In genomic region chr8:70843214-70843773, GRCm38 (mm10) we compare ENCODE assay signal across 21 mouse cellular contexts. TPM values are rescaled to one million over a fixed set of nuclear protein-coding genes. Genes with fewer than 3 reads are reported as not detected.
DNase-seq lines count a peak whose midpoint lies in the region; ATAC-seq and TF ChIP-seq lines count a peak whose summit lies in the region.
"Had no signal": no experiment of that assay in that cellular context is flagged by ENCODE, and none has a peak within 500 bp of the region (broad histone marks: within the 10 kb centered on the region; RNA-seq: fewer than 3 reads in every experiment).

No protein-coding gene starts in this region.

- H3K4me1 ChIP-seq in heart, embryonic 11.5 days (ENCODE audit: control insufficient read depth, insufficient read depth, low read length), result peaks cover 4% of the 10 kb centered on the region
- 0 out of 2 replicates have a peak, but pooled peaks cover 6% of the 10 kb centered on the region for H3K4me1 ChIP-seq in hindbrain, postnatal 0 days (ENCODE audit: insufficient read depth, low read length)

- peak; percentile 9; the same call in 1 of the 2 replicates for ATAC-seq in heart, embryonic 11.5 days (replicated peaks; ENCODE audit: insufficient number of reproducible peaks, low FRiP score, low TSS enrichment)
- peak; percentile 18 for ATAC-seq in megakaryocyte-erythroid progenitor cell, adult 5-6 weeks (replicated peaks; ENCODE audit: low FRiP score, low TSS enrichment, poor library complexity, severe bottlenecking)
- no peak for ATAC-seq in hindbrain, postnatal 0 days

- DNase-seq in heart, postnatal 36 days, result no peak
- peak; percentile 87 for DNase-seq in c-Kit-negative CD71-positive TER-119-positive erythroid progenitor cells, embryonic 14.5 days (ENCODE audit: low read depth, low spot score)
- peak; percentile 87 for DNase-seq in liver
- DNase-seq in ovary, postnatal 14 days (ENCODE audit: low spot score), result no peak
- DNase-seq in kidney, postnatal 4 days, result no peak
- no peak for DNase-seq in hindbrain, postnatal 0 days (ENCODE audit: low spot score)
- DNase-seq: adrenal gland, postnatal 25 days; cerebellum, postnatal 14 days; gastrocnemius, postnatal 14 days; kidney, adult 11 months; kidney, postnatal 14 days; lung, postnatal 14 days; thymus, adult 18-20 months had no signal

- H3K4me2 ChIP-seq in heart, embryonic 11.5 days, result peak overlapping the region; percentile 49
- H3K4me2 ChIP-seq in hindbrain, postnatal 0 days (ENCODE audit: low read depth, low read length), result no peak overlapping the region
- H3K4me2 ChIP-seq: heart, embryonic 15.5 days; hindbrain, embryonic 12.5 days; limb, embryonic 12.5 days; midbrain, embryonic 12.5 days had no signal

- H3K9me3 ChIP-seq in heart, embryonic 11.5 days (replicated peaks; ENCODE audit: control insufficient read depth, low read length), result no peaks in the 10 kb centered on the region
- no peaks in the 10 kb centered on the region for H3K9me3 ChIP-seq in hindbrain, postnatal 0 days (ENCODE audit: low read length)
- H3K9me3 ChIP-seq: heart, embryonic 15.5 days; hindbrain, embryonic 12.5 days; limb, embryonic 12.5 days; midbrain, embryonic 12.5 days had no signal

- H3K4me3 ChIP-seq in heart, embryonic 11.5 days (ENCODE audit: low read depth, low read length), result no peak overlapping the region
- no peak overlapping the region for H3K4me3 ChIP-seq in hindbrain, postnatal 0 days (ENCODE audit: low read length)
- H3K4me3 ChIP-seq: heart, embryonic 15.5 days; hindbrain, embryonic 12.5 days; limb, embryonic 12.5 days; midbrain, embryonic 12.5 days; myocyte had no signal

- peak overlapping the region; percentile 76 for H3K27ac ChIP-seq in heart, embryonic 11.5 days (ENCODE audit: low read depth, low read length)
- no peak overlapping the region for H3K27ac ChIP-seq in hindbrain, postnatal 0 days
- H3K27ac ChIP-seq: heart, embryonic 15.5 days; hindbrain, embryonic 12.5 days; limb, embryonic 12.5 days; midbrain, embryonic 12.5 days had no signal

- peaks cover 26% of the 10 kb centered on the region for H3K27me3 ChIP-seq in heart, embryonic 11.5 days (ENCODE audit: control insufficient read depth, insufficient read depth, low read length)
- H3K27me3 ChIP-seq in hindbrain, postnatal 0 days (ENCODE audit: insufficient read depth, low read length), result no peaks in the 10 kb centered on the region
- H3K27me3 ChIP-seq: midbrain, embryonic 12.5 days had no signal

- H3K9ac ChIP-seq in heart, embryonic 11.5 days (ENCODE audit: low read depth, low read length), result peak overlapping the region; percentile 54; the same call in 1 of the 2 replicates
- no peak overlapping the region for H3K9ac ChIP-seq in hindbrain, postnatal 0 days (replicated peaks; ENCODE audit: low read length)
- H3K9ac ChIP-seq: heart, embryonic 15.5 days; limb, embryonic 12.5 days had no signal

- intact Hi-C loops in heart, postnatal 36 days (cut with DNase I), result loop anchor here (5.0 kb wide), 1 partner anchor 71 kb away; no protein-coding TSS in a partner anchor

- no peak for TF ChIP-seq CTCF in hindbrain, postnatal 0 days (IDR thresholded peaks at IDR 0.05; ENCODE audit: low read depth)

- 76% methylated on average over 5 of the region's 5 CpGs for WGBS in heart, embryonic 11.5 days (ENCODE audit: insufficient replicate concordance)
- 79% methylated on average over 5 of the region's 5 CpGs for WGBS in hindbrain, postnatal 0 days

- no peaks in the 10 kb centered on the region for H3K36me3 ChIP-seq in heart, embryonic 11.5 days (ENCODE audit: control insufficient read depth, insufficient read depth, low read length)
- H3K36me3 ChIP-seq in hindbrain, postnatal 0 days (ENCODE audit: insufficient read depth, low read length), result no peaks in the 10 kb centered on the region
- H3K36me3 ChIP-seq: heart, embryonic 15.5 days; limb, embryonic 12.5 days; midbrain, embryonic 12.5 days had no signal

RNA-seq across cellular contexts. Expression of gene Arrdc2, which starts 3.8 kb away (rescaled TPM):
- 2.4 and 3.2 TPM in 2 replicates for polyA plus RNA-seq in heart, embryonic 11.5 days (2014; fragmentation: Nextera tagmentation; extraction: Ambion mirVana)
- total RNA-seq in heart, postnatal 36 days (2021), result 10 to 100 TPM; 11.3 to 11.4 TPM
- 27.6 and 29.1 TPM in 2 replicates for total RNA-seq in megakaryocyte-erythroid progenitor cell, adult 5-6 weeks (2014; fragmentation: Nextera tagmentation)
- total RNA-seq in megakaryocyte-erythroid progenitor cell, adult 5-6 weeks (2017), result 8.0 and 11.8 TPM in 2 replicates
- 12.1 and 17.1 TPM in 2 replicates for total RNA-seq in hindbrain, postnatal 0 days (2014; rRNA removed)
- 4.6 and 4.9 TPM in 2 replicates for polyA plus RNA-seq in hindbrain, postnatal 0 days (2015; fragmentation: Nextera tagmentation; extraction: Ambion mirVana)

RNA-seq across cellular contexts. Expression of gene Kcnn1, which starts 19.8 kb away (rescaled TPM):
- polyA plus RNA-seq in heart, embryonic 11.5 days (2014; fragmentation: Nextera tagmentation; extraction: Ambion mirVana), result 0.55 and 1.1 TPM in 2 replicates
- total RNA-seq in heart, postnatal 36 days (2021), result 10 to 100 TPM; 10.4 to 13.6 TPM
- 0.32 TPM in 1 of 2 replicates, not detected in the other for total RNA-seq in megakaryocyte-erythroid progenitor cell, adult 5-6 weeks (2014; fragmentation: Nextera tagmentation)
- 2.9 TPM in 1 of 2 replicates, not detected in the other for total RNA-seq in megakaryocyte-erythroid progenitor cell, adult 5-6 weeks (2017)
- 29.8 and 33.6 TPM in 2 replicates for total RNA-seq in hindbrain, postnatal 0 days (2014; rRNA removed)
- polyA plus RNA-seq in hindbrain, postnatal 0 days (2015; fragmentation: Nextera tagmentation; extraction: Ambion mirVana), result 7.8 and 10.8 TPM in 2 replicates
- total RNA-seq: neutrophil, adult 5-6 weeks had no signal

RNA-seq across cellular contexts. Expression of gene Ccdc124, which starts 30.4 kb away (rescaled TPM):
- polyA plus RNA-seq in heart, embryonic 11.5 days (2014; fragmentation: Nextera tagmentation; extraction: Ambion mirVana), result 102 and 109 TPM in 2 replicates
- 10 to 100 TPM; 45.2 to 49.4 TPM for total RNA-seq in heart, postnatal 36 days (2021)
- 28.5 and 47.9 TPM in 2 replicates for total RNA-seq in megakaryocyte-erythroid progenitor cell, adult 5-6 weeks (2014; fragmentation: Nextera tagmentation)
- total RNA-seq in megakaryocyte-erythroid progenitor cell, adult 5-6 weeks (2017), result 30.8 and 51.1 TPM in 2 replicates
- total RNA-seq in hindbrain, postnatal 0 days (2014; rRNA removed), result 36.0 and 45.1 TPM in 2 replicates
- 145 and 154 TPM in 2 replicates for polyA plus RNA-seq in hindbrain, postnatal 0 days (2015; fragmentation: Nextera tagmentation; extraction: Ambion mirVana)

RNA-seq across cellular contexts. Expression of gene Il12rb1, which starts 35.0 kb away (rescaled TPM):
- polyA plus RNA-seq in heart, embryonic 11.5 days (2014; fragmentation: Nextera tagmentation; extraction: Ambion mirVana), result 0.07 TPM in 1 of 2 replicates, not detected in the other
- not detected for total RNA-seq in heart, postnatal 36 days (2021)
- 0.31 and 0.79 TPM in 2 replicates for total RNA-seq in megakaryocyte-erythroid progenitor cell, adult 5-6 weeks (2014; fragmentation: Nextera tagmentation)
- total RNA-seq in megakaryocyte-erythroid progenitor cell, adult 5-6 weeks (2017), result 1.6 and 2.0 TPM in 2 replicates
- not detected in 2 replicates for total RNA-seq in hindbrain, postnatal 0 days (2014; rRNA removed)
- not detected in 2 replicates for polyA plus RNA-seq in hindbrain, postnatal 0 days (2015; fragmentation: Nextera tagmentation; extraction: Ambion mirVana)
- total RNA-seq: adrenal gland, postnatal 25 days had no signal
- polyA plus RNA-seq: hindbrain, embryonic 12.5 days; limb, embryonic 12.5 days had no signal

RNA-seq across cellular contexts. Expression of gene Mast3, which starts 38.4 kb away (rescaled TPM):
- 7.8 and 8.5 TPM in 2 replicates for polyA plus RNA-seq in heart, embryonic 11.5 days (2014; fragmentation: Nextera tagmentation; extraction: Ambion mirVana)
- 1 to 10 TPM; 6.4 to 8.9 TPM for total RNA-seq in heart, postnatal 36 days (2021)
- 44.0 and 54.3 TPM in 2 replicates for total RNA-seq in megakaryocyte-erythroid progenitor cell, adult 5-6 weeks (2014; fragmentation: Nextera tagmentation)
- total RNA-seq in megakaryocyte-erythroid progenitor cell, adult 5-6 weeks (2017), result 6.2 and 7.3 TPM in 2 replicates
- 35.2 and 42.1 TPM in 2 replicates for total RNA-seq in hindbrain, postnatal 0 days (2014; rRNA removed)
- 16.2 and 16.7 TPM in 2 replicates for polyA plus RNA-seq in hindbrain, postnatal 0 days (2015; fragmentation: Nextera tagmentation; extraction: Ambion mirVana)

Comparison
In these comparisons a context has a peak if more than half of its experiments do, and no peak if none do; other contexts are left out.
1. DNase-seq: peak in c-Kit-negative CD71-positive TER-119-positive erythroid progenitor cells, embryonic 14.5 days (single experiment) and liver (single experiment); none in heart, postnatal 36 days (0 of 2), ovary, postnatal 14 days (single experiment), kidney, postnatal 4 days (0 of 2) and hindbrain, postnatal 0 days (single experiment).